Mouse (Mus musculus) myocyte (in vitro differentiated cells): Measurements from ENCODE around the gene Ndufaf2.

Source experiments
- MAX ChIP-seq: IDR thresholded peaks from one replicate; pipeline ENCODE4 v1.6.1; 2011; ENCODE audit warnings: low read depth, mild to moderate bottlenecking, control low read depth
- MYOD1 ChIP-seq, 3 experiments: IDR thresholded peaks; one replicate each; pipeline ENCODE4 v1.6.1; 2011; ENCODE audit warnings: control low read depth in 2 of 3, low read depth in 2 of 3, mild to moderate bottlenecking in 2 of 3, moderate library complexity in 1 of 3; ENCODE audit not compliant: insufficient read length in 2 of 3, control insufficient read depth in 1 of 3
- POLR2A ChIP-seq: IDR thresholded peaks from one replicate; pipeline ENCODE4 v1.6.1; 2011; ENCODE audit warnings: low read depth, mild to moderate bottlenecking, control low read depth, moderate library complexity; ENCODE audit not compliant: insufficient read length
- TCF12 ChIP-seq: IDR thresholded peaks from one replicate; pipeline ENCODE4 v1.6.1; 2011; ENCODE audit warnings: mild to moderate bottlenecking, control low read depth; ENCODE audit not compliant: poor library complexity, insufficient read depth, severe bottlenecking
- TCF3 ChIP-seq: IDR thresholded peaks from one replicate; pipeline ENCODE4 v1.6.1; 2011; ENCODE audit warnings: low read depth, control low read depth; ENCODE audit not compliant: insufficient read length
- USF1 ChIP-seq: IDR thresholded peaks from one replicate; pipeline ENCODE4 v1.6.1; 2011; ENCODE audit warnings: low read depth, mild to moderate bottlenecking, control low read depth, moderate library complexity

DNA sequence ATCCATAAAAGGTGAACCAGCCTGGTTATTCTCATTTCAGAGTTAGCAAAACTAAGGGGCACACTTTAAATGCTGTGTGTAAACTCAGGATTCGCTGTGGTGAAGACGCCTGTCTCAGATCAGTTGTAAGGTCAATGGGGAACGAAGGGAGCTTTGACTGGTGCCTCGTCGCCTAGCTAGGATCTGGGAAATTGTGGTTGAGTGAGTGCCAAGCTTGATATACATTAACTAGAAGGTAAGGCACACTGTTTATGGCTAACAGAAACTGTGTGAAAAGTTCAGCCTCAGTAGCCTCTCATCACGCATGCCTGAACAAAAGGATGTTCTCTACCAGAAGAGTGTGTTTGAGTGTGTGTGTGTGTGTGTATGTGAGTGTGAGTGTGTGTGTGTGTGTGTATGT is 144.6 kb downstream of the Ndufaf2 start:
- TF ChIP-seq POLR2A = no peak
- TF ChIP-seq TCF3 = no peak
- TF ChIP-seq MAX = no peak
- no peak for TF ChIP-seq MYOD1 (IDR thresholded peaks at IDR 0.05; ENCODE audit: control insufficient read depth in 1 of 3, insufficient read length in 2 of 3, low read depth in 2 of 3)
- TF ChIP-seq USF1 = no peak
- no peak for TF ChIP-seq TCF12
